In the genomic region with DNA sequence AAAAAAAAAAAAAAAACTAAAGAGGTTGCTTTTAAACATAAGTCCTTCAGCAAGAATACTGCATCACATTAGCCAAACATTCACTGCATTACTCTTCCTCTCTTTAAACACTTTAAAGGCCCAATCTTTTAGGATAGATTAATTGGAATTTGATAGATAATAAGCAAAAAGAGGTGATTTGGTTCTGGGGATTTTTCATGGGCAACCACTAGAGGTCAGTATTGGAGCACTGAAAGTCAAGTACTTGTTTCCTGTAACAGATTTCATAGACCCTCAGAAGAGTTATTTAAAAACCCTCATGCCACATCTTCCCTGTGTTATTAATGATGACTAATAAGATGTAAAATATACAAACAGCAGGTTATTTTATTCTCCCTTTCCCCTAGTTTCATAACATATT, we compare ENCODE assay signal across 10 mouse cellular contexts.
DNase-seq lines count a peak whose midpoint lies in the region; ATAC-seq and TF ChIP-seq lines count a peak whose summit lies in the region.
"Had no signal": no experiment of that assay in that cellular context is flagged by ENCODE, and none has a peak within 500 bp of the region (broad histone marks: within the 10 kb centered on the region; RNA-seq: fewer than 3 reads in every experiment).

No protein-coding gene starts in this region.

- no peak overlapping the region for H3K4me2 ChIP-seq in forebrain, postnatal 0 days (ENCODE audit: low read depth)
- H3K4me2 ChIP-seq in midbrain, embryonic 12.5 days (replicated peaks) = no peak overlapping the region
- no peak overlapping the region for H3K4me2 ChIP-seq in midbrain, embryonic 13.5 days (replicated peaks)
- H3K4me2 ChIP-seq: lung, embryonic 15.5 days; stomach, embryonic 15.5 days had no signal

- no peaks in the 10 kb centered on the region for H3K36me3 ChIP-seq in forebrain, postnatal 0 days (ENCODE audit: insufficient read depth)
- H3K36me3 ChIP-seq in forebrain, embryonic 10.5 days (replicated peaks) = no peaks in the 10 kb centered on the region
- H3K36me3 ChIP-seq in midbrain, embryonic 12.5 days = no peaks in the 10 kb centered on the region
- no peaks in the 10 kb centered on the region for H3K36me3 ChIP-seq in midbrain, embryonic 13.5 days
- H3K36me3 ChIP-seq: lung, embryonic 15.5 days; stomach, embryonic 15.5 days had no signal

- ATAC-seq in forebrain, postnatal 0 days = no peak; the same call in 1 of the 2 replicates
- 0 out of 2 replicates have a peak, but pooled peaks have one; percentile 54 for ATAC-seq in midbrain, embryonic 12.5 days (ENCODE audit: low FRiP score, low read depth)
- ATAC-seq in midbrain, embryonic 13.5 days = no peak

- H3K9ac ChIP-seq in forebrain, postnatal 0 days = no peak overlapping the region
- no peak overlapping the region for H3K9ac ChIP-seq in midbrain, embryonic 12.5 days (replicated peaks)
- H3K9ac ChIP-seq in midbrain, embryonic 13.5 days (replicated peaks) = no peak overlapping the region
- H3K9ac ChIP-seq: lung, embryonic 15.5 days; stomach, embryonic 15.5 days had no signal

- peak; percentile 80 for DNase-seq in forebrain, postnatal 0 days
- no peak for DNase-seq in forebrain, embryonic 10.5 days (ENCODE audit: extremely low spot score, low spot score)
- DNase-seq in T-cell, adult 2 months (ENCODE audit: low spot score) = peak; percentile 18
- peak; percentile 47 for DNase-seq in heart, postnatal 4 days
- DNase-seq in natural killer cell, adult 2 months (ENCODE audit: low spot score in 2 of 2) = peak; percentile 25 to 30
- no peak for DNase-seq in adrenal gland, postnatal 25 days

- no peaks in the 10 kb centered on the region for H3K27me3 ChIP-seq in forebrain, postnatal 0 days (ENCODE audit: insufficient read depth, low read length)
- no peaks in the 10 kb centered on the region for H3K27me3 ChIP-seq in forebrain, embryonic 10.5 days (ENCODE audit: poor library complexity, severe bottlenecking)
- H3K27me3 ChIP-seq in midbrain, embryonic 12.5 days = no peaks in the 10 kb centered on the region
- H3K27me3 ChIP-seq in midbrain, embryonic 13.5 days = no peaks in the 10 kb centered on the region
- H3K27me3 ChIP-seq: lung, embryonic 15.5 days; stomach, embryonic 15.5 days had no signal

- no peaks in the 10 kb centered on the region for H3K9me3 ChIP-seq in forebrain, postnatal 0 days (ENCODE audit: low read length)
- no peaks in the 10 kb centered on the region for H3K9me3 ChIP-seq in forebrain, embryonic 10.5 days
- no peaks in the 10 kb centered on the region for H3K9me3 ChIP-seq in midbrain, embryonic 12.5 days
- no peaks in the 10 kb centered on the region for H3K9me3 ChIP-seq in midbrain, embryonic 13.5 days
- H3K9me3 ChIP-seq: lung, embryonic 15.5 days; stomach, embryonic 15.5 days had no signal

- H3K4me3 ChIP-seq in forebrain, postnatal 0 days (ENCODE audit: low read depth, low read length) = no peak overlapping the region
- H3K4me3 ChIP-seq in forebrain, embryonic 10.5 days = no peak overlapping the region
- no peak overlapping the region for H3K4me3 ChIP-seq in midbrain, embryonic 12.5 days
- H3K4me3 ChIP-seq in midbrain, embryonic 13.5 days (replicated peaks) = no peak overlapping the region
- H3K4me3 ChIP-seq: lung, embryonic 15.5 days; stomach, embryonic 15.5 days had no signal

- no peak overlapping the region for H3K27ac ChIP-seq in forebrain, postnatal 0 days (ENCODE audit: low read depth, low read length)
- no peak overlapping the region for H3K27ac ChIP-seq in forebrain, embryonic 10.5 days
- H3K27ac ChIP-seq in midbrain, embryonic 12.5 days (replicated peaks) = no peak overlapping the region
- no peak overlapping the region for H3K27ac ChIP-seq in midbrain, embryonic 13.5 days
- H3K27ac ChIP-seq: lung, embryonic 15.5 days; stomach, embryonic 15.5 days had no signal

- TF ChIP-seq CTCF in forebrain, postnatal 0 days (IDR thresholded peaks at IDR 0.05; ENCODE audit: low read depth) = peak; percentile 77

- no peaks in the 10 kb centered on the region for H3K4me1 ChIP-seq in forebrain, postnatal 0 days (ENCODE audit: insufficient read depth)
- peaks cover 9% of the 10 kb centered on the region for H3K4me1 ChIP-seq in forebrain, embryonic 10.5 days
- H3K4me1 ChIP-seq in midbrain, embryonic 12.5 days = no peaks in the 10 kb centered on the region
- no peaks in the 10 kb centered on the region for H3K4me1 ChIP-seq in midbrain, embryonic 13.5 days (replicated peaks)
- H3K4me1 ChIP-seq: lung, embryonic 15.5 days; stomach, embryonic 15.5 days had no signal

Comparison
In these comparisons a context has a peak if more than half of its experiments do, and no peak if none do; other contexts are left out.
1. DNase-seq: peak in forebrain, postnatal 0 days (single experiment), T-cell, adult 2 months (single experiment), heart, postnatal 4 days (single experiment) and natural killer cell, adult 2 months (2 of 2); none in forebrain, embryonic 10.5 days (single experiment) and adrenal gland, postnatal 25 days (single experiment).